Mouse (Mus musculus): ENCODE measurements around the gene Krtap22-2. TPM values are rescaled to one million over a fixed set of nuclear protein-coding genes. Genes with fewer than 3 reads are reported as not detected.
"Not testable (repeated sequence)": the region's sequence is repeated elsewhere in the genome, so short reads cannot be mapped to it uniquely, and the experiment has no call there.

Gene Krtap22-2
- not detected in 2 replicates for polyA plus RNA-seq (2014; fragmentation: Nextera tagmentation; extraction: Ambion mirVana)

- ATAC-seq (ENCODE audit: low FRiP score) (no peak), DNase-seq (ENCODE audit: low spot score) (no peak)
- no peaks in the 10 kb centered on the region for H3K4me1 ChIP-seq (replicated peaks; ENCODE audit: control insufficient read depth, insufficient read depth, low read length)
- no peaks in the 10 kb centered on the region for H3K9me3 ChIP-seq (ENCODE audit: control insufficient read depth, low read length)
- H3K36me3 ChIP-seq (ENCODE audit: control insufficient read depth, insufficient read depth, low read length), result no peaks in the 10 kb centered on the region
- H3K4me2 ChIP-seq (replicated peaks; ENCODE audit: low read depth, low read length), result no peak within 1 kb of the TSS
- H3K4me3 ChIP-seq (ENCODE audit: low read depth, low read length), result no peak within 1 kb of the TSS
- no peak within 1 kb of the TSS for H3K27ac ChIP-seq (ENCODE audit: low read depth, low read length)
- 85% methylated on average over 5 of the region's 5 CpGs for WGBS
- H3K27me3 ChIP-seq (ENCODE audit: control insufficient read depth, insufficient read depth, low read length), result no peaks in the 10 kb centered on the region
- no peak within 1 kb of the TSS for H3K9ac ChIP-seq (ENCODE audit: low read depth, low read length)
These were observed at the start of gene Krtap22-2 for GRCm38 (mm10) chr16:89010659-89011058. Gene Krtap22-2 (minus strand): TSS chr16:89010759.

GRCm38 (mm10) chr16:89047783-89048182, 37.2 kb upstream of the Krtap22-2 start, which contains the start of gene Krtap6-5:
Gene Krtap6-5 (minus strand): TSS chr16:89047883.
- no peak within 1 kb of the TSS for H3K4me3 ChIP-seq (ENCODE audit: low read depth, low read length)
- no peak within 1 kb of the TSS for H3K4me2 ChIP-seq (replicated peaks; ENCODE audit: low read depth, low read length)
- no peaks in the 10 kb centered on the region for H3K4me1 ChIP-seq (replicated peaks; ENCODE audit: control insufficient read depth, insufficient read depth, low read length)
- no peak within 1 kb of the TSS for H3K9ac ChIP-seq (ENCODE audit: low read depth, low read length)
- no peak for DNase-seq (ENCODE audit: low spot score)
- H3K27me3 ChIP-seq (ENCODE audit: control insufficient read depth, insufficient read depth, low read length), result no peaks in the 10 kb centered on the region
- no peaks in the 10 kb centered on the region for H3K9me3 ChIP-seq (ENCODE audit: control insufficient read depth, low read length)
- H3K36me3 ChIP-seq (ENCODE audit: control insufficient read depth, insufficient read depth, low read length), result no peaks in the 10 kb centered on the region
- WGBS, result 88% methylated on average over 3 of the region's 3 CpGs
- no peak for ATAC-seq (ENCODE audit: low FRiP score)
- no peak within 1 kb of the TSS for H3K27ac ChIP-seq (ENCODE audit: low read depth, low read length)

- H3K4me1 ChIP-seq (replicated peaks; ENCODE audit: control insufficient read depth, insufficient read depth, low read length); H3K27me3 ChIP-seq (ENCODE audit: control insufficient read depth, insufficient read depth, low read length); H3K4me3 ChIP-seq (ENCODE audit: low read depth, low read length); ATAC-seq (ENCODE audit: low FRiP score); DNase-seq (ENCODE audit: low spot score); H3K36me3 ChIP-seq (ENCODE audit: control insufficient read depth, insufficient read depth, low read length); H3K27ac ChIP-seq (ENCODE audit: low read depth, low read length); H3K9me3 ChIP-seq (ENCODE audit: control insufficient read depth, low read length); H3K9ac ChIP-seq (ENCODE audit: low read depth, low read length); H3K4me2 ChIP-seq (replicated peaks; ENCODE audit: low read depth, low read length): not testable (repeated sequence)
- 93% methylated on average over 2 of the region's 4 CpGs for WGBS
These were observed 30.8 kb upstream of the Krtap22-2 start, which contains the start of gene Gm10228 for GRCm38 (mm10) chr16:89041372-89041771. Gene Gm10228 (minus strand): TSS chr16:89041472.

GRCm38 (mm10) chr16:89031399-89031798, 20.8 kb upstream of the Krtap22-2 start, which contains the start of gene Krtap6-1:
Gene Krtap6-1 (plus strand): TSS chr16:89031699.
- H3K27ac ChIP-seq (ENCODE audit: low read depth, low read length); H3K4me2 ChIP-seq (replicated peaks; ENCODE audit: low read depth, low read length); H3K4me1 ChIP-seq (replicated peaks; ENCODE audit: control insufficient read depth, insufficient read depth, low read length); H3K36me3 ChIP-seq (ENCODE audit: control insufficient read depth, insufficient read depth, low read length); H3K27me3 ChIP-seq (ENCODE audit: control insufficient read depth, insufficient read depth, low read length); DNase-seq (ENCODE audit: low spot score); ATAC-seq (ENCODE audit: low FRiP score); H3K9ac ChIP-seq (ENCODE audit: low read depth, low read length); H3K4me3 ChIP-seq (ENCODE audit: low read depth, low read length); H3K9me3 ChIP-seq (ENCODE audit: control insufficient read depth, low read length): not testable (repeated sequence)
- 94% methylated on average over 3 of the region's 3 CpGs for WGBS

GRCm38 (mm10) chr16:89014984-89015383, 4.4 kb upstream of the Krtap22-2 start, which contains the start of gene Gm10229:
Gene Gm10229 (plus strand): TSS chr16:89015284.
- ATAC-seq (ENCODE audit: low FRiP score); H3K9ac ChIP-seq (ENCODE audit: low read depth, low read length); H3K9me3 ChIP-seq (ENCODE audit: control insufficient read depth, low read length); DNase-seq (ENCODE audit: low spot score); H3K27me3 ChIP-seq (ENCODE audit: control insufficient read depth, insufficient read depth, low read length); H3K4me3 ChIP-seq (ENCODE audit: low read depth, low read length); H3K4me2 ChIP-seq (replicated peaks; ENCODE audit: low read depth, low read length); H3K27ac ChIP-seq (ENCODE audit: low read depth, low read length); H3K36me3 ChIP-seq (ENCODE audit: control insufficient read depth, insufficient read depth, low read length); H3K4me1 ChIP-seq (replicated peaks; ENCODE audit: control insufficient read depth, insufficient read depth, low read length): not testable (repeated sequence)
- WGBS, result 92% methylated on average over 1 of the region's 3 CpGs

GRCm38 (mm10) chr16:89013973-89014372, 3.4 kb upstream of the Krtap22-2 start:
- H3K36me3 ChIP-seq (ENCODE audit: control insufficient read depth, insufficient read depth, low read length), result no peaks in the 10 kb centered on the region
- H3K4me2 ChIP-seq (replicated peaks; ENCODE audit: low read depth, low read length), result no peak overlapping the region
- no peaks in the 10 kb centered on the region for H3K4me1 ChIP-seq (replicated peaks; ENCODE audit: control insufficient read depth, insufficient read depth, low read length)
- 94% methylated on average over 3 of the region's 3 CpGs for WGBS
- H3K27me3 ChIP-seq (ENCODE audit: control insufficient read depth, insufficient read depth, low read length), result no peaks in the 10 kb centered on the region
- no peak overlapping the region for H3K27ac ChIP-seq (ENCODE audit: low read depth, low read length)
- no peaks in the 10 kb centered on the region for H3K9me3 ChIP-seq (ENCODE audit: control insufficient read depth, low read length)
- no peak overlapping the region for H3K9ac ChIP-seq (ENCODE audit: low read depth, low read length)
- no peak for ATAC-seq (ENCODE audit: low FRiP score)
- DNase-seq (ENCODE audit: low spot score), result no peak
- H3K4me3 ChIP-seq (ENCODE audit: low read depth, low read length), result no peak overlapping the region

GRCm38 (mm10) chr16:88962773-88963172, 47.8 kb downstream of the Krtap22-2 start, which contains the start of gene Krtap16-3:
Gene Krtap16-3 (minus strand): TSS chr16:88962873.
- no peak within 1 kb of the TSS for H3K9ac ChIP-seq (ENCODE audit: low read depth, low read length)
- no peak for DNase-seq (ENCODE audit: low spot score)
- no peaks in the 10 kb centered on the region for H3K9me3 ChIP-seq (ENCODE audit: control insufficient read depth, low read length)
- ATAC-seq (ENCODE audit: low FRiP score), result no peak
- H3K4me2 ChIP-seq (replicated peaks; ENCODE audit: low read depth, low read length), result no peak within 1 kb of the TSS
- no peak within 1 kb of the TSS for H3K4me3 ChIP-seq (ENCODE audit: low read depth, low read length)
- no peaks in the 10 kb centered on the region for H3K36me3 ChIP-seq (ENCODE audit: control insufficient read depth, insufficient read depth, low read length)
- 93% methylated on average over 7 of the region's 7 CpGs for WGBS
- H3K27ac ChIP-seq (ENCODE audit: low read depth, low read length), result no peak within 1 kb of the TSS
- no peaks in the 10 kb centered on the region for H3K27me3 ChIP-seq (ENCODE audit: control insufficient read depth, insufficient read depth, low read length)
- H3K4me1 ChIP-seq (replicated peaks; ENCODE audit: control insufficient read depth, insufficient read depth, low read length), result no peaks in the 10 kb centered on the region

Other genes with a start within 250 kb of the Krtap22-2 start
- not detected in 2 replicates for gene 2310057N15Rik, start 236.6 kb downstream of the Krtap22-2 start, polyA plus RNA-seq (2014; fragmentation: Nextera tagmentation; extraction: Ambion mirVana)
- gene Gm5965, start 232.9 kb downstream of the Krtap22-2 start, polyA plus RNA-seq (2014; fragmentation: Nextera tagmentation; extraction: Ambion mirVana), result not detected in 2 replicates
- not detected in 2 replicates for gene Gm20741, start 198.5 kb downstream of the Krtap22-2 start, polyA plus RNA-seq (2014; fragmentation: Nextera tagmentation; extraction: Ambion mirVana)
- gene Krtap15, start 190.5 kb downstream of the Krtap22-2 start, polyA plus RNA-seq (2014; fragmentation: Nextera tagmentation; extraction: Ambion mirVana), result not detected in 2 replicates
- not detected in 2 replicates for gene Krtap14, start 184.6 kb downstream of the Krtap22-2 start, polyA plus RNA-seq (2014; fragmentation: Nextera tagmentation; extraction: Ambion mirVana)
- not detected in 2 replicates for gene Krtap19-1, start 141.3 kb downstream of the Krtap22-2 start, polyA plus RNA-seq (2014; fragmentation: Nextera tagmentation; extraction: Ambion mirVana)
- not detected in 2 replicates for gene Krtap19-2, start 136.5 kb downstream of the Krtap22-2 start, polyA plus RNA-seq (2014; fragmentation: Nextera tagmentation; extraction: Ambion mirVana)
- not detected in 2 replicates for gene Krtap19-3, start 132.7 kb downstream of the Krtap22-2 start, polyA plus RNA-seq (2014; fragmentation: Nextera tagmentation; extraction: Ambion mirVana)
- not detected in 2 replicates for gene Krtap19-4, start 125.7 kb downstream of the Krtap22-2 start, polyA plus RNA-seq (2014; fragmentation: Nextera tagmentation; extraction: Ambion mirVana)
- gene Krtap19-5, start 114.3 kb downstream of the Krtap22-2 start, polyA plus RNA-seq (2014; fragmentation: Nextera tagmentation; extraction: Ambion mirVana), result not detected in 2 replicates
- not detected in 2 replicates for gene Krtap19-9b, start 78.5 kb downstream of the Krtap22-2 start, polyA plus RNA-seq (2014; fragmentation: Nextera tagmentation; extraction: Ambion mirVana)
- not detected in 2 replicates for gene Krtap16-3, start 47.9 kb downstream of the Krtap22-2 start, polyA plus RNA-seq (2014; fragmentation: Nextera tagmentation; extraction: Ambion mirVana)
- gene Gm10229, start 4.5 kb upstream of the Krtap22-2 start, polyA plus RNA-seq (2014; fragmentation: Nextera tagmentation; extraction: Ambion mirVana), result not detected in 2 replicates
- gene Krtap6-1, start 20.9 kb upstream of the Krtap22-2 start, polyA plus RNA-seq (2014; fragmentation: Nextera tagmentation; extraction: Ambion mirVana), result not detected in 2 replicates
- gene Gm10228, start 30.7 kb upstream of the Krtap22-2 start, polyA plus RNA-seq (2014; fragmentation: Nextera tagmentation; extraction: Ambion mirVana), result not detected in 2 replicates
- gene Krtap6-5, start 37.1 kb upstream of the Krtap22-2 start, polyA plus RNA-seq (2014; fragmentation: Nextera tagmentation; extraction: Ambion mirVana), result not detected in 2 replicates
- gene 1110025L11Rik, start 53.2 kb upstream of the Krtap22-2 start, polyA plus RNA-seq (2014; fragmentation: Nextera tagmentation; extraction: Ambion mirVana), result not detected in 2 replicates
- not detected in 2 replicates for gene Krtap6-3, start 73.3 kb upstream of the Krtap22-2 start, polyA plus RNA-seq (2014; fragmentation: Nextera tagmentation; extraction: Ambion mirVana)
- not detected in 2 replicates for gene Gm6358, start 130.1 kb upstream of the Krtap22-2 start, polyA plus RNA-seq (2014; fragmentation: Nextera tagmentation; extraction: Ambion mirVana)
- not detected in 2 replicates for gene Gm10061, start 140.3 kb upstream of the Krtap22-2 start, polyA plus RNA-seq (2014; fragmentation: Nextera tagmentation; extraction: Ambion mirVana)
- not detected in 2 replicates for gene Gm9789, start 147.2 kb upstream of the Krtap22-2 start, polyA plus RNA-seq (2014; fragmentation: Nextera tagmentation; extraction: Ambion mirVana)
- gene Gm7735, start 158.7 kb upstream of the Krtap22-2 start, polyA plus RNA-seq (2014; fragmentation: Nextera tagmentation; extraction: Ambion mirVana), result not detected in 2 replicates
- gene 1110057P08Rik, start 164.0 kb upstream of the Krtap22-2 start, polyA plus RNA-seq (2014; fragmentation: Nextera tagmentation; extraction: Ambion mirVana), result not detected in 2 replicates
- not detected in 2 replicates for gene Krtap20-2, start 195.1 kb upstream of the Krtap22-2 start, polyA plus RNA-seq (2014; fragmentation: Nextera tagmentation; extraction: Ambion mirVana)